Mouse (Mus musculus) kidney, adult 2 months (tissue): ENCODE measurements around the gene Lrrc23.

Experiments used
- CTCF ChIP-seq: fragments of 200-500 bp; conservative IDR thresholded peaks from 2 replicates; pipeline ENCODE4 v1.5.1; 2011; ENCODE audit warnings: low read depth, mild to moderate bottlenecking, control low read depth, low read length, moderate library complexity, mixed read lengths; ENCODE audit not compliant: insufficient read depth, insufficient read length
- POLR2A ChIP-seq: fragments of 200-500 bp; IDR thresholded peaks from one replicate; pipeline ENCODE4 v1.6.1; 2011; ENCODE audit warnings: low read depth, low read length, control low read depth

- TF ChIP-seq POLR2A = no peak
- TF ChIP-seq CTCF = no peak
Measured at GRCm38 (mm10) chr6:124769101-124769765, 10.3 kb downstream of the Lrrc23 start, which contains the start of gene Eno2.
